In genomic region chr3:83797098-83797497, GRCm38 (mm10) we compare ENCODE assay signal across 11 mouse cellular contexts. TPM values are rescaled to one million over a fixed set of nuclear protein-coding genes. Genes with fewer than 3 reads are reported as not detected.
DNase-seq lines count a peak whose midpoint lies in the region; ATAC-seq and TF ChIP-seq lines count a peak whose summit lies in the region.
"Had no signal": no experiment of that assay in that cellular context is flagged by ENCODE, and none has a peak within 500 bp of the region (broad histone marks: within the 10 kb centered on the region; RNA-seq: fewer than 3 reads in every experiment).

No protein-coding gene starts in this region.

- H3K9ac ChIP-seq in hindbrain, postnatal 0 days (replicated peaks; ENCODE audit: low read length), result no peak overlapping the region
- no peak overlapping the region for H3K9ac ChIP-seq in hindbrain, embryonic 11.5 days (ENCODE audit: low read depth, low read length)
- H3K9ac ChIP-seq: heart, embryonic 15.5 days; liver, embryonic 14.5 days; neural tube, embryonic 12.5 days had no signal

- H3K4me3 ChIP-seq in hindbrain, postnatal 0 days (ENCODE audit: low read length), result no peak overlapping the region
- H3K4me3 ChIP-seq in hindbrain, embryonic 11.5 days (ENCODE audit: low read depth, low read length), result no peak overlapping the region
- H3K4me3 ChIP-seq: heart, embryonic 15.5 days; neural tube, embryonic 12.5 days had no signal

- no peak overlapping the region for H3K4me2 ChIP-seq in hindbrain, postnatal 0 days (ENCODE audit: low read depth, low read length)
- H3K4me2 ChIP-seq in hindbrain, embryonic 11.5 days (replicated peaks; ENCODE audit: low read depth, low read length), result no peak overlapping the region

- no peaks in the 10 kb centered on the region for H3K9me3 ChIP-seq in hindbrain, postnatal 0 days (ENCODE audit: low read length)
- no peaks in the 10 kb centered on the region for H3K9me3 ChIP-seq in hindbrain, embryonic 11.5 days (ENCODE audit: control insufficient read depth, low read length)
- H3K9me3 ChIP-seq: heart, embryonic 15.5 days had no signal

- H3K4me1 ChIP-seq in hindbrain, postnatal 0 days (ENCODE audit: insufficient read depth, low read length), result no peaks in the 10 kb centered on the region
- no peaks in the 10 kb centered on the region for H3K4me1 ChIP-seq in hindbrain, embryonic 11.5 days (replicated peaks; ENCODE audit: control insufficient read depth, insufficient read depth, low read length)
- H3K4me1 ChIP-seq: heart, embryonic 15.5 days had no signal

- H3K27me3 ChIP-seq in hindbrain, postnatal 0 days (ENCODE audit: insufficient read depth, low read length), result no peaks in the 10 kb centered on the region
- H3K27me3 ChIP-seq in hindbrain, embryonic 11.5 days (ENCODE audit: control insufficient read depth, insufficient read depth, low read length), result no peaks in the 10 kb centered on the region
- H3K27me3 ChIP-seq: heart, embryonic 15.5 days; neural tube, embryonic 12.5 days had no signal

- 0 out of 2 replicates have a peak, but pooled peaks have one; percentile 30 for TF ChIP-seq CTCF in hindbrain, postnatal 0 days (IDR thresholded peaks at IDR 0.05; ENCODE audit: low read depth)

- no peaks in the 10 kb centered on the region for H3K36me3 ChIP-seq in hindbrain, postnatal 0 days (ENCODE audit: insufficient read depth, low read length)
- no peaks in the 10 kb centered on the region for H3K36me3 ChIP-seq in hindbrain, embryonic 11.5 days (ENCODE audit: control insufficient read depth, insufficient read depth, low read length)
- H3K36me3 ChIP-seq: heart, embryonic 15.5 days; neural tube, embryonic 12.5 days had no signal

- intact Hi-C loops in heart, postnatal 36 days (cut with DNase I), result no loop called here

- H3K27ac ChIP-seq in hindbrain, postnatal 0 days, result no peak overlapping the region
- H3K27ac ChIP-seq in hindbrain, embryonic 11.5 days (ENCODE audit: low read depth, low read length), result no peak overlapping the region
- H3K27ac ChIP-seq: heart, embryonic 15.5 days; liver, embryonic 14.5 days; neural tube, embryonic 12.5 days had no signal

- 64% methylated on average over 6 of the region's 6 CpGs for WGBS in hindbrain, postnatal 0 days
- WGBS in hindbrain, embryonic 11.5 days, result 75% methylated on average over 6 of the region's 6 CpGs

- DNase-seq in hindbrain, postnatal 0 days (ENCODE audit: low spot score), result no peak
- no peak for DNase-seq in hindbrain, embryonic 11.5 days (ENCODE audit: low spot score)
- peak; percentile 60 for DNase-seq in 3T3-L1 (ENCODE audit: low read depth, low spot score)
- no peak for DNase-seq in heart, postnatal 36 days
- DNase-seq in heart, adult 9 months (ENCODE audit: low spot score in 2 of 2), result no peak

- no peak for ATAC-seq in hindbrain, postnatal 0 days
- no peak for ATAC-seq in hindbrain, embryonic 11.5 days (ENCODE audit: low FRiP score)
- ATAC-seq in CD4-positive, CD25-positive, alpha-beta regulatory T cell, adult 4 months, result peak; percentile 57
- ATAC-seq in hematopoietic stem cell, adult 5-6 weeks (replicated peaks in 1 of 2; ENCODE audit: insufficient read depth in 1 of 2, low FRiP score in 2 of 2, low TSS enrichment in 1 of 2, low read depth in 1 of 2, poor library complexity in 2 of 2, severe bottlenecking in 2 of 2), result 0 out of 4 replicates have a peak, but pooled peaks have one; percentile 11 to 22

RNA-seq across cellular contexts. Expression of gene Sfrp2, which starts 31.0 kb away (rescaled TPM):
- total RNA-seq in hindbrain, postnatal 0 days (2014; rRNA removed), result 44.5 and 76.9 TPM in 2 replicates
- polyA plus RNA-seq in hindbrain, postnatal 0 days (2015; fragmentation: Nextera tagmentation; extraction: Ambion mirVana), result 38.0 and 38.4 TPM in 2 replicates
- 94.1 and 94.4 TPM in 2 replicates for polyA plus RNA-seq in hindbrain, embryonic 11.5 days (2014; fragmentation: Nextera tagmentation; extraction: Ambion mirVana)
- 1 to 10 TPM; 7.2 to 9.0 TPM for polyA plus RNA-seq in CD4-positive, CD25-positive, alpha-beta regulatory T cell, adult 4 months (2017; shearing (Covaris generic))
- not detected in 2 replicates for total RNA-seq in hematopoietic stem cell, adult 5-6 weeks (2017)
- 1 to 10 TPM; 5.2 to 5.7 TPM for total RNA-seq in heart, postnatal 36 days (2021)
- total RNA-seq: MEL had no signal

RNA-seq across cellular contexts. Expression of gene Tlr2, which starts 44.5 kb away (rescaled TPM):
- 1.5 and 1.9 TPM in 2 replicates for total RNA-seq in hindbrain, postnatal 0 days (2014; rRNA removed)
- polyA plus RNA-seq in hindbrain, postnatal 0 days (2015; fragmentation: Nextera tagmentation; extraction: Ambion mirVana), result 0.88 and 1.2 TPM in 2 replicates
- polyA plus RNA-seq in hindbrain, embryonic 11.5 days (2014; fragmentation: Nextera tagmentation; extraction: Ambion mirVana), result 1.5 and 2.0 TPM in 2 replicates
- 1 to 10 TPM; 1.2 to 1.6 TPM for polyA plus RNA-seq in CD4-positive, CD25-positive, alpha-beta regulatory T cell, adult 4 months (2017; shearing (Covaris generic))
- 9.1 and 12.1 TPM in 2 replicates for total RNA-seq in hematopoietic stem cell, adult 5-6 weeks (2017)
- total RNA-seq in heart, postnatal 36 days (2021), result 1 to 10 TPM; 2.7 to 2.9 TPM
- total RNA-seq: MEL had no signal

Comparison
In these comparisons a context has a peak if more than half of its experiments do, and no peak if none do; other contexts are left out.
1. ATAC-seq: peak in CD4-positive, CD25-positive, alpha-beta regulatory T cell, adult 4 months (single experiment) and hematopoietic stem cell, adult 5-6 weeks (2 of 2); none in hindbrain, postnatal 0 days (single experiment) and hindbrain, embryonic 11.5 days (single experiment).